Mouse (Mus musculus) liver, embryonic 14.5 days (tissue): ENCODE data around the gene Pan3.

Experiments
- CTCF ChIP-seq: IDR thresholded peaks from 2 replicates; pipeline ENCODE4 v1.5.1; 2016; ENCODE audit warnings: antibody characterized with exemption, low read depth, control low read depth
- EP300 ChIP-seq: IDR thresholded peaks from 2 replicates; pipeline ENCODE4 v1.6.1; 2016; ENCODE audit warnings: antibody characterized with exemption, low read depth

GRCm38 (mm10) chr5:147390772-147391171 is 39.2 kb upstream of the Pan3 start:
- TF ChIP-seq CTCF (no peak), EP300 (no peak)
